Mouse (Mus musculus): ENCODE measurements at regions not wholly inside any gene's neighbourhood (a gene's known extent, or its start where the extent isn't known, plus 50 kb on each side); places are given as distances from the start of the nearest gene placed in this dataset.
A peak's percentile ranks its signal among the peaks of the same experiment; 100 is the strongest.

DNA sequence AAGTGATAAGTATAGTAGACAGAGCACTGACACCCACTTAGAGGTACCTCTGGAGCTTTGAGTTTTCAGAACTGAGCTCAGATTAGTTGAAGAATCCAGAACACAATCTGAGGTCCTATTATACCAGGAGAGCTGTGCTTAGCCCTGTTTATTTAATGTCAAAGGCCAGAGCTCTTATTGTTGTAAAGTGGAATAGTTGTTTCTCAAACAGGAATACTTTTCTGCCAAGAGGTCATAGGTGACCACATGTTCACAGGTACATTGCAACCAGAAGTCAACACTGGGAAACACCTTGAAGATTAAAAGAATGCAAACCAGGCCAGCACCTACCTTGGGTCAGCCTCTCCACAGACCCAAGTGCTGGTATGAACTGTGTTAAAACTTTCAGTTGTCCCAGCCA, 291.9 kb upstream of the 4930412O13Rik start:
- DNase-seq (ENCODE audit: low spot score in 2 of 2), result no peak

GRCm38 (mm10) chr2:9592531-9592930, 288.5 kb upstream of the 4930412O13Rik start:
- no peak for DNase-seq (ENCODE audit: low spot score in 2 of 2)

DNA sequence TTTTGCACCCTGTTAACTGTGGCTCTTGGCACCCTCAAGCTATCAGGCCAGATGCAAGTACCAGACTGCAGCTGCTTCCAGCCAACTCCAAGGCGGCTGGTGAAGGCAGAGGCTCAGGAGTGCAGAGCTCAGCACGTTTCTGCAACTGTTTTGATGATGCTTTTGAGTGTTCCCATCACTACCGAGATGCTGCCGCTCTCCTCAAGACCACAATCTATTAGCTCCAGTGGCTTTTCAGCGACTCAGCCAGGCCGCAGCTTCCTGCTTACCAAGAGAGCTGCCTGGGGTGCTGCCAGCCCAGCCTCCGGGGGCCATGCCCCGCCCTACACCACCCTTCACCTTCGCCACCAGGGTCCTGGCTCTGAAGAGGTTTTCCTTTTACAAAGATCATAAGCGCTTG, 287.1 kb upstream of the 4930412O13Rik start:
- DNase-seq (ENCODE audit: low spot score in 2 of 2), result no peak

- DNase-seq (ENCODE audit: low spot score in 2 of 2), result no peak
Observed at GRCm38 (mm10) chr2:9595236-9595850, 285.7 kb upstream of the 4930412O13Rik start.

- no peak for DNase-seq (ENCODE audit: low spot score in 2 of 2)
Observed at GRCm38 (mm10) chr2:9596135-9596534, 284.9 kb upstream of the 4930412O13Rik start.

DNA sequence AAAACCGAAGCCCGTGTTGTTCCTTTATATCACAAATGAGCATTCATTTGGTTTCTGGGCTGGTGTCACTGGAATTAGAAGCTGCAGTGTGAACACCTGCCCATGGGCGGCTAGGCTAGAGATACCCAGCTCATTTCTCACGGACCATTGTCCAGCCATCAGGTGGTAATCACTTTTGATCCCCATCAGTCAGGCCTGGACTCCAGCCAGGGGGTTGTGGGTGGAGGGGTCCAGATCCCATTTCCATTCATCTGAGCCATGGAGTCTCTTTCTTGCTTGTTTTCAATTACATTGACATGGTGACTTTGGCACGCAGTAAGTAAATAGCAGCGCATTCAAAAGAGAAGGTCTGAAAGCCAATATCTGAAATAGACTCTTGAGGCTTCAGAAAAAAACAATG, 276.1 kb upstream of the 4930412O13Rik start:
- DNase-seq (ENCODE audit: low spot score in 2 of 2), result no peak

DNA sequence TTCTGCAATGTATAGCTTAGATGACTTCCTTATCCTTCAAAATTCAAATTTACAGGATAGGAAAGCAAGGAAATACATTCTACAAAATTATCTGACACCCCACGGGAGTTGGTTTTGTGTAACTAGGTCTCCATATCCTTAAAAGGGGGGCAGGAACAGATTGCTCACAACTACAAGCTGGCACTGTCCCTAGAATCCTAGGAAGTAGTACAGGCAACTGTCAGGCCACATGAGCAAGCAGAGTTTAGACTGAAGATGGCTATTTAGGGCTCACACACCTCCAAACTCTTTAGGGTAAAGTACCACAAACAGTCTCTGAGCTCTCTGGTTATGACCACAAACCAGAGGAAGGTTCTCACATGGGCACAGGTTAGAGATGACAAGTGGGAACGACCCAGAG, 273.5 kb upstream of the 4930412O13Rik start:
- DNase-seq (ENCODE audit: low spot score in 2 of 2), result no peak

GRCm38 (mm10) chr2:9614415-9614814, 266.6 kb upstream of the 4930412O13Rik start:
- DNase-seq (ENCODE audit: low spot score in 2 of 2), result no peak

DNA sequence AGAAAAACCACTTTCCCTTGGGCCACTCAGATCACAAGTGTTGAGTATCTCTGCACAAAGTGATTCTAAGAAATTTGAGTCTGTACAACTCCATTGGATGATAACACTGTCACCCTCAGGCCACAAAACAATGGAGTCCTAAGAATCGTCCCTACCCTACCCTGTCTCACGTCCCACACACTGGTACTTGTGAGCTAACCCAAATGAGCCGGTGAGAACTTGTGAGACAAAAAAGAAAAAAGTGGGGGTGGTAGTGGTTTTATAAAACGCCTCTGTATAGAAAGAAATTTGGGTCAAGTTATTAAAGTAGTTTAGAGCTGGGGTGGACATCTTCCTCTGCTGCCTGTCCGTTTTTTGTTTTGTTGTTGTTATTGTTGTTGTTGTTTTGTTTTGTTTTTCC, 264.8 kb upstream of the 4930412O13Rik start:
- DNase-seq (ENCODE audit: low spot score in 2 of 2), result no peak

DNA sequence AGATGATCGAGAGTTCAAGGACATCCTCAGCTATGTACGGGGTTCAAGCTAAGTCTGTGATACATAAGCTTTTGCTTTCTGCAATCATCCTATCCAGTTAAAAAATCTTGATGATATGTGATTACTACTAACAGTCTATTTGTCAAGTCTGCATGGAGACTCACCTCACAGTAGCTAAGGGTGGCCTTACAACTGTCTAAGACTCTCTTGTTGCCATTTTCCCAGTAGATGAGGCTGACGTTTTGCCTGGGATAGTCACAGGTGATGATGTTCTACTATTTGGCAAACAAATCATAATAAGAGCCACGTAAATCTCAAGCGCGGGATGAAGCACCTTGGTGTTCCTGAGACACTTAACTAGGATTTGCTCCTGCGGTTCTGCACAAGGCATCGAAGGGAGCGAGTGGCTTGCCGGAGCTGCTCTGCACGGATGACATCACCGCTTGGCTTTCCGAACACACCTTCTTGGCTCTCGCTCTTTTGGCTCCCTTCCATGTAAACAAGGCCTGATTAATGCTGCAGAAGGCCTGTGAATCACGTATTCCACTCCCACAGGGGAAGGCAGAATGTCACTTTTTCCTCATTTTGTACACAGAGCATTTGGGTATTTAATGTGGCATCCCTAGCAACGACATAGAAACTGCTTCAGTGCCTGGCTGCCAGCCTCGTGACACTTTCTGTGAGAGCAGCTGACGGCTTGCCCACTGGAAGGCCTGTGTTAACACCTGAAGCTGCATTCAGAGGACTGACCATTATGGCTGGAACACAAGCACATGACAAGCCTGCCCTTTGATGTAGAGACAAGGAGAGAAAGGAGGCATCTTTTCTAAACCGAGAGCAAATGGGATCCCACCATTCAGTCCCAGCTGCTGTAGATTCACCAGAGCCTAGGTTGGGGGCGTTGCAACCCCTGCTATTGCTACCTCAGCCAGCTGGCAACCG, 260.5 kb upstream of the 4930412O13Rik start:
- DNase-seq (ENCODE audit: low spot score in 2 of 2), result peak; percentile 85

GRCm38 (mm10) chr2:9623702-9624101, 257.4 kb upstream of the 4930412O13Rik start:
- DNase-seq (ENCODE audit: low spot score in 2 of 2), result no peak

DNA sequence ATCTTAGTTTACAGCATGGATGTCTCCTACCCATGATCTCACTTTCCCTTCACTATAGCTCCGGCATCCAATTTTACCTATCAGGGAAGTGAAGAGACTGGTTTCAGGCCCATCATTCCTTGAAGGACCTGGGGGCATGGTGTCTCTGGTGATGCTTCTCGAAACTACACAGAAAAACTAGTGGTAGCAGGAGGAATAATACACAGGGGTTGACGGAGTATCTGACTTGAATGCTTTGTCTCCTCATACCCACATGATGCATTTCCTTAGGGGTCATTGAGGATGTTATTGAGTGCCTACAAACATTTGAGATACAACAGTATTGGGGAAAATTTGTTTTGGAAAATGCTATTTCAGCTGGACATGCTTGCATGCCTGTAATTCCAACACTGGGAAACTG, 253.0 kb upstream of the 4930412O13Rik start:
- DNase-seq (ENCODE audit: low spot score in 2 of 2), result no peak

- no peak for DNase-seq (ENCODE audit: low spot score in 2 of 2)
Observed at GRCm38 (mm10) chr2:9632719-9633446, 248.2 kb upstream of the 4930412O13Rik start.

DNA sequence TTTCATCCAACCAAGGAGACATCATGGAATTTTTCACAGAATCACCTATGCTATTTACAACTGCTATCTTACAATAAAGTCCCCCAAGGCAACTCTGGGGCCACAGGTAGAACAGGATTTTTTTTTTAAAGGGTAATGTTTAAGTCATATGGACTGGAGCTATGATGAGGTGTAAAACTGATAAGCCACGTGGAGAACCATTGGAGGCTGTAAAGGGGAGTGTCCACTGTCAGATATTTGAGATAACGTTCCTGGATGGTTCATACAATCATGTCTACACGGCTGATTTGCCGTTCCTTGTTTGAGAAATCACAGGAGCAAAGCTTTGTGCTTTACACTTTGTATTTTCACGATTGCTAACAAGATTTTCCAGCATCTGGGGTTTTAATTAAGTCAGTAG, 241.8 kb upstream of the 4930412O13Rik start:
- DNase-seq (ENCODE audit: low spot score in 2 of 2), result no peak

DNA sequence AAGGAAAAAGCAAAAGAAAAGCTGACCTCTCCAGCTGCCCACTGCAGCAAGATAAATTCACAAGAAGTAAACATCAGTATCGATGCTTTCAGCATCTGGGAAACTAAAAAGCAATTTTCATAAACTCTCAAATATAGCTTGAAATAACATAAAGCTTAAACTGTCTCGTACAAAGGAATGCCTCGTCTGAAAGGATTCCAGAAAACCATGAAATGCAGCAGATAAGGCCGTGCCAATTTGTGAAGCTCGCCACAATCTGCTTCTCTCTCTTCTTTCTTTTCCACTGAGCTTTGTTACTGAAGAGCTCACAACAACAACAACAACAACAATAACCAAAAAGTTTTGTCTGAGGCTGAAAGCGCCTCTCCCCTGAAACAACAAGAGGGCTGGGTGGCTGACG, 239.4 kb upstream of the 4930412O13Rik start:
- DNase-seq (ENCODE audit: low spot score in 2 of 2), result no peak

DNA sequence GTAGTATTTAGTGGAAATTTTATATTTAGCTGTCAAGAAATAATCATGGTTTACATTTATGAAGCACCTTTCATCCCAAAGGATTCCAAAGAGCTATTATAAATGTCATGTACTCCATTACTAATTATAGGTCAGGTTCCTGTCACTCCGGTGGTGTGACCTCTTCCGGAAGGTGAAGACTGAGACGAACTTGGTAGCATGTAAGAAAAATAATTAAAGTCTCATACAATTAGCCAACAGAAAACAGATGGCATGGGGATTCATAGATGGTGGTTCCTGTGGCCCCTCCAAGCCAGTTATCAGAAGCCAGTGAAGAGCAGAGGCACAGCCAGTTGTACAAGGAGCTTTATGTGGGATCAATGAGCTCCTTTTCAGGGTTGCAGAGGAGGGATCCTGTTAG, 238.6 kb upstream of the 4930412O13Rik start:
- DNase-seq (ENCODE audit: low spot score in 2 of 2), result no peak

- DNase-seq (ENCODE audit: low spot score in 2 of 2), result peak in 1 of 2 experiments; percentile 7
Observed at GRCm38 (mm10) chr2:9646466-9646865, 234.6 kb upstream of the 4930412O13Rik start.

DNA sequence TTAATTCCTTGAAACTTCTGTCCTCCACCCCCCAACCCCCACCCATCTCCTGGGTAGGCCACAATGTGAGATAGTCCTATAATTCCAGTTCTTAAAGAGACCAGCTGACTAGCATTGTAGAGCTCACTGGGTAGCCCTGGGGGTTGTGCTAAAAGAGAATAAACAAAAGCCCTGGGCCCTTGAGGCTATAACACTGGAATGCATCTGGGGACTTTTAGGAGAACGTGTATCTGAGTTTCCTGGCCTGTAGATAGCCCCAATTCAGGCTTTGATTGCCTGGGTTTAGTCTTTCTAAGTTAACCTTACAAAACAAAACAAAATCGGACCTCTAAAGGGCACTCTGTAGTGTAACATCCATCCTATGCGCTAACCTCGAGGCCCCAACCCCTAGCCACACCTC, 234.1 kb upstream of the 4930412O13Rik start:
- no peak for DNase-seq (ENCODE audit: low spot score in 2 of 2)

- no peak for DNase-seq (ENCODE audit: low spot score in 2 of 2)
Observed at GRCm38 (mm10) chr2:9650082-9650481, 231.0 kb upstream of the 4930412O13Rik start.

GRCm38 (mm10) chr2:9658880-9659279, 222.2 kb upstream of the 4930412O13Rik start:
- DNase-seq (ENCODE audit: low spot score in 2 of 2), result no peak

- no peak for DNase-seq (ENCODE audit: low spot score in 2 of 2)
Observed at GRCm38 (mm10) chr2:9669621-9670020, 211.4 kb upstream of the 4930412O13Rik start.

GRCm38 (mm10) chr2:9681691-9682152, 199.3 kb upstream of the 4930412O13Rik start:
- DNase-seq (ENCODE audit: low spot score in 2 of 2), result no peak
